Mouse (Mus musculus) ovary, postnatal 14 days (tissue): ENCODE results near the gene Tbxas1.

Source experiments
- DNase-seq: peaks from one replicate; pipeline ENCODE4 v3.0.0; 2022; ENCODE audit warnings: low spot score

Tbxas1 gene

DNA sequence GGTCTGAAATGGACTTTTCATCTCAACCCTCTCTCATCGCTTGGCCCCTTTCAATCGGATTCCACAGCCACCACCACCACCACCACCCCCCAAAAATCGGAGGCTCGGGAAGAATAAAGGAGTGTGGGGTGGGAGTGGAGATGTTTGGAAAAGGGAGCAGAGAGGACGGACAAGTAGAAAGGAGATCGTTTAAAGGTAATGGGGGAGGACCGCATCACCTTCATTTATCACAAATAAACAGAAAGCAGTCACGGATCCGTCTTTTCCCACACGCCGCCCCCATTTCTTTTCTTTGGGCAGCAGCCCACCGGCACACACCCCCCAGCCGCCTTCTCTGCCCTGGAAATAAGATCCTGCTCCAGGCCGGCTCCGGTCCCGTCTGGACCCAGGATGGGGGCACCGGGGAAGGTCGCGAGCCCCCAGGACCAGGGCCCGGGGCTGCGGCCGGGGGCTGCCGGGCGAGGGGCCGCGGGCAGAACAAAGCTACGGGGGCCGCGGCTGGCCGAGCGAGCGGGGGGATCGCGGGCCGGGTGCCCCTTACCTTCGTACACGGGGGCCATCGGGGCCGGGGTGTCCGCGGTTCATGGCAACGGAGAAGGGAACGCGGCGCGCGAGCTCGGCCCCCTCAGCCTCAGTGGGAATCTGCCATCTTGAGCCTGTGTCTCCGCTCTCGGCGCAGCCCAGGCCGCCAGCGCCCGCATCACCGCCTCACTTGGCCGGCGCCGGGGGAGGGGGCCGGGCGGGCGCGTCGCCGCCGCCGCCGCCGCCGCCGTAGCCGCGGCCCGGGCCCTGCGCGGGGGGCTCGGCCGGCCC lies at the start of gene Tbxas1:
Gene Tbxas1 (plus strand): TSS at position 147 of the 813 bp plus-strand sequence.
- peak; percentile 29 for DNase-seq

DNA sequence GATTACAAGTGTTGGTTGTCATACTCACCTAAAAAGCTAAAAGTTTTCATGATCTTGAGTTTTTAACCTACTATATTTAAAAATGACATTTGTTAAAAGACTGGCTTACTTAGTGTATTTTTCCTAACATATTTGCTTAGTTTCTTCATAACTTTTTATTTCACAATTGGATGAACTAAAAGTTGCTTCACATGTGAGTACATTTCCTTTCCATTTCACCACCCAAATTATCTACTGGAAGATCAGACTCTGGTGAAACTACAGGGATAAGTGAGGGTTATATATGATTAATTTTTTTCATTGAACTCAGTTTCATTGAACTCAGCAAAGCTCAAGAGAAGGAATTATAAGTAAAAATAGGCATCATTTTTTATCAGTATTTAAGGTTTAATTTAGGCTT lies 49.3 kb upstream of the Tbxas1 start:
- no peak for DNase-seq

DNA sequence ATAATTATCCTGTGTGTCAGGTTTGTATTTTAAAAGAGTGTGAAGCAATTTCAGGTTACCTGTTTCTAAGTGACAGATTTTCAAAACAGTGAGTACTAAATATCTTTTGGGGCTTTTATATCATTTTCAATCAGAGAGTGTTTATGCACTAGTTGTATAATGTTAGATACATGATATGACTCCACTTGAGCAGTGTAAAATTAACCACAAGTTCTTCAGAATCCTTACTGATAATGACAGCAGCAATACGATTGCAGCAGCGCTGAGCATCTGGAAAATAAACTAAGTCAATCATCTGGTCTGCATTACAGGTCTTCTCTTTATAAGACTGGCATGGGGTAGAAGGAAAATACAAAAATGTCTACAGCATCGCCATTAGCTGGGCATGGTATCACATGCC lies 48.3 kb upstream of the Tbxas1 start:
- DNase-seq, result no peak

DNA sequence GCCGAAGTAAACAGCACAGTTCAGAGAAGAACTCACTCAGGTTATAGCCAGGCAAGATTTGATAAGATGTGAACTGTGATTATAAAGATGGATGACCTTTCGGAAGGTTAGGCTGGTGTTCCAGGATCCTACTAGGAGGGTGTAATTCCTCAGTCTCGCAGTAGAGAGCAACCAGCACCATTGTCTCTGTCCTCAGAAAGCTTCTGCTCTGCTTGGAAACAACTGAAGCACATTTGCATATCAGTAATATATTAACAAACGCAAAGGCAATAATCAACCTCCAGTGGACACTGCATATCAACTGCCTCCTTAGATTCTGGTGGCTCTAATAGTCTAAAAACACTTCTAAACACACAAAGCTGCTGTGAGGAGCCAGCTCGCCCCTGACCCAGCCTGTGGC lies 47.8 kb upstream of the Tbxas1 start:
- DNase-seq, result no peak

DNA sequence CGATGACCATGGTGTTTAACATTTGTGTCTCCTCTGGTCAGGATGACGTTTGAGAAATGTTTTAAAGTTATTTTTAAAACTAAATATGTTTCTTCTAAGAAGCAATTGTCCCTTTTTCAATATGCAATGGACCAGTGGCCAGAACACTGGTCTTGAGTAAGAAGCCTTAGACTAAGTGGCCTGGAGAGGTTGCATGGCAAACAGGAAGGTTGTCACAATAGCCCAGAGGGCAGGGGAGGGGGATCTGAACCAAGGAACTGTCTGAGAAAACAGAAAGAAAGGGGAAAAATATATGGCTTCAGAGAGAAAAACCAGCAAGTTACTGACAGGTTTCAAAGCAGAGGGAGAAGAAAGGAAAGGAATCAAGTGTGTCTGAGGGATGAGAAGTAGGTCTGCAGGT lies 47.0 kb upstream of the Tbxas1 start:
- DNase-seq, result no peak

DNA sequence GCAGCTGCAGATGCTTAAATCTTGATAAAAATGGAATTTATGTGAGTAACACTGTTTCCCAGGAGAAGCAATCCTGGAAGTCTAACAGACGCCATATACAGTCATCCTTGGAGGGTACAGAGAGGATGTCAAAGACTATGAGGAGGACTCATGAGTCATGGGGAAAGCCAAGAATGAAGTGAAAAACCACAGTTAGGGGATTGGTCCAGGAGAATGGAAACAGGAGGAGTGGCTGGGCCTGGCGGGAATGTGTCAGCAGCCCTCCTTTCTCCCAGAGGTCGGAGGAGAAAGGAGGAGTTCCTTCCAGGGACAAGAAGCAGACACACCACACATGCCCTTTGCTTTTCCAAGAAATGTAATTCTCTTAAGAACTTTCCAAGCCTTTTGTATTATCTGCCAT lies 45.8 kb upstream of the Tbxas1 start:
- DNase-seq, result no peak

DNA sequence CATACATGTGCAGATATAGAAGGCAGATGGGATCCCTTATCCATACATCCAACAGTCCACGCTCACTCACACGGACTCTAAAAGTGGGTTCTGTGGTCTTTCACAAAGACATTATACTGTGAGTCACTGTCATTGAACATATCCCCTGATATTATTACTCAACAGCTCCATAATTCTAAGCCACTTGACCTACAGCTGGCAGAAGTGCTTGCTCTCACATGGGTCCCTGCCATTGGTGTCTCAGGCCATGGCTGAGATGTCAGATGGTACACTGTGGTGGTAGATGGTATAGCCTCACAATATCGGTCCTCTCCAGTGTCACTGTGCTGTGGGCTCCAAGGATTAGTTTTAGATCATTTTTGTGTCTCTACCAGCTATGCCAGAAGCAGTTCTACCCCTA lies 41.5 kb upstream of the Tbxas1 start:
- DNase-seq, result no peak

DNA sequence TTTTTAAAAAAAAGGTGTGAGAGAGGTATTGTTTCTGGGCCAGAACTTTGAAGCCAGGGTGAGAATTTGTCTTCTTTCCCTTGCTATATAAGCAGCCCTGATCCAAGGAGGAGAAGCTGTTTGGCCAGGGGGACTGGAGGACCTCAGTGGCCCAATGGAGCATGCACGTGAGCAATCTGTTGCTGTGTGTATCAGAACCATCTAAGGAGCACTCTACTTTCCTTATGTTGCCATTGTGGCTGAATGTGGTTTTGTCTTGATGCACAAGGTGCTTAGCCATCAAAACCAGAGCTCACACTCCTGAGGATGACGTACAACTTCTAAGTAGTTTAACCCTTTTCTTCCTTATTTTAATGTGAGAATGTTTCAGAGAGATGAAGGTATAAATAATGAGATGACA lies 40.5 kb upstream of the Tbxas1 start:
- DNase-seq, result no peak

DNA sequence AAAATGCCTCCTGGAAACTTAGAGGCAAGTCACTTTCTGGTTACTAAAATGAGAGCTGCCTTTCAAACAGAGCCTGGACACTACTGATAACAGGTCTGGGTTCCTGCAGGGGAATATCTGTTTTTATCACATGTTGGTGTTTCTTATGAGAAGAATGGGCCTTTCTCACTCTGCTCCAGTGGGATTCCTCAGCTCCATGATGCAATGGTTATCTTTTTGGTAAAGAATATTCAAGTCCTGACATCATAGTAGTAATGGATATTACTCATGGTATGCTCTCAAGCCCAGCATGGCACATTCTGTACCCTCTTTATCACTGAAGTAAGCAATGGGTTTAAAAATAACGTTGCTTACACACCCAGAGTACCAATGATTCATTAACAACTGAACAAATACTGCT lies 40.0 kb upstream of the Tbxas1 start:
- DNase-seq, result no peak

DNA sequence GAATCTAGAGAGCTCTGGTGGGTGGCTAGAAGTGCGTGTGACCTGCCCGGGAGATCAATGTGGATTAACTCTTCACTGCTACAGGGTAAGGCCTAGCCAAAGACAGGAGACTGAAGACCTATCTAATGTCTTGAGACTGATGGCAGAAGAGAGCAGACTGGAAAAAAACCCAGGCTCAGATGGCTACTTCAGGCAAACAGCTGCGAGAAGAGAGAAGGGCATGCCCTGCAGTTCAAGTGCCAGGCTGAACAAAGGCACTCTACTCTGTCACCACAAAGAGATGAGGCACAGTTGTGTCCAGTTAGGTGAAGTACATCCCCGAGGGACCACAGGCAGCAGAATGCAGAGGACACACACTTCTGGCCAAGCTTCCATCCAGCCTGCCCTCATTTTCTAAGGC lies 37.1 kb upstream of the Tbxas1 start:
- no peak for DNase-seq

DNA sequence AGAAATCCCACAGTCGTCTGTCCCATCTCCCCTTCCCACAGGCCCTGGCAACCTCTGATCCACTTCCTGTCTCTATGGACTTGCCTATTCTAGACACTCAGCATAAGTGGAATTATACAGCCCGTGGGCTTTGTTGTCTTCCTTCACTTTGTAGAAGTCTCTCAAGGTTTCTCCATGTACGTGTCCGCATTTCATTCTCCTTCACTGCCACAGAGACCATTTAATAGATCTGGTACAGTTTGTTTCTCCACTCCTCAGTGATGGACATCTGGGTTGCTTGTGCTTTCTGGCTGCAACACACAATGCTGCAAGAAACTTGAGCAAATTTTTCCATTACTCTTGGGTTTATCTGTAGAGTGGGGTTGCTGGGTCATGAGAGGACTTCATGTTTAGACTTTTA lies 35.3 kb upstream of the Tbxas1 start:
- no peak for DNase-seq

DNA sequence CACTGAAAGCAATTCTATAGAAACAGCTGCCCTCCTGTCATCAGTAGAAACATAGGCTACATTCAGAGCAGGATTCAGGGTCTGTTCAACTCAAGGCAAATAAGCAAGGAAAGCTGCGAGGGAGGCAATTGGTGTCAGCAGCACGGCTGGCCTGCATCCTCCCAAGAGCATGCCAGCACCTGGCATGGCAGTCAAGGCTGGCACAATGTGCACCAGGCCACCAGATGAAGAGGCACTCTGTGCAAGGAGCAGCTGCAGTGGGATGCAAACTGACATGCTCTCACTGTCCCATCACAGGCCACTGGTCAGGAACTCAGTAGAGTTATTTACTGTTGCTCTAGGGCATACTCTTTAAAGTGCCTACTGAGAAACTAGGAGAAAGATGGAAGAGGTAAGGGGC lies 34.8 kb upstream of the Tbxas1 start:
- no peak for DNase-seq

DNA sequence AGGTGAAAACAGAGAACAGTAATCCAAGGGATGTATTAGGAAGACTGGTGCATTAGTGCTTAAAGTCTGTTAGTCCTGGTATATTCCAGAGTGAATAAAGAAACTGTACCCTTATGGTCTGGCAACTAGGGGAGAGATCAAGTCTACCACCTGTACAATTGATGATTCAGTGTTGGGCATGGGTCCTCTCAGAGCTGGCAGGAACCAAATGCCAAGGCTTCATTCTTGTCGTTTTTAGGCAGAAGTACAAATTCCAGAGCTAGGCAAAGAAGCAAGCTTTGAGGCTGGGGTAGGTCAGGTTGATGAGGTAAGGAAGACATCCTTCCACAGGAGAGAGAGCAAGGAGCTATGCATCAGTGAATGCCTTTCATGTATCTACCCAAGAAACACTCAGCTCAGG lies 34.4 kb upstream of the Tbxas1 start:
- DNase-seq, result no peak

DNA sequence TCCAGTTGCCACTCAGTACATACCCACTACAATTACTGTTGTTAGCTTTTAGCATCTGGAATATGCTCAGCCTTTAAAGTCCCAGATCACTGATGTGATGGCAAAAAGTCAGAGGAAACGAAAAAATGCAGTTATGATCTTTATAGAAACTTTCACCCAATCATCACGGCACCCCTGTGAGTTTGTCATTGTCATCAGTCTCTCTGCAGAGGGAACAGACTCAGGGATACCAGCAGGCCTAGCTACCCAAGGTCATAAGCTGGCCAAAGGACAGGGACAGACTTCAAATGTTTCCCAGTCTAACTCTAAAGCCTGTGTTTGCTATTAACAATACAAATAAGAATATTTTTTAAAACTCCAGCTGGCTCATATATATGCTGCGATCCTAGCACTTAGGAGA lies 33.7 kb upstream of the Tbxas1 start:
- no peak for DNase-seq

DNA sequence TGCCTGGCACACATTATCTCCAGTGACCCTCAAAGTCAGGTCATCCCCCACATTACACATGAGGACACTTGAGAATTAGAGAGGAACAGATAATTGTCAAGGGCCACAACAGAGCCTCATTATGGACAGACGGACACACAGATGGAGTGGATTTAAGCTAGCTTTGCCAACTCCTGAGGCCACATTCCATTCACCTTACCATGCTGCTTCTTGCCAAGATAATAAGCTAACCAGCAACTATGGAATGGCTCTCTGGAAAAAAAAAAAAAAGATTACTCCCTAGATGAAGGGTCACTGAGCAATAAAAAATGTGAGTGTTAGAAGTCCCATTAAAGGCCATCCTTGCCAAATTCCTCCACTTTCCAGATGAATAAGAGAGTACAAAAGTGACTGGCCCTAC lies 30.1 kb upstream of the Tbxas1 start:
- DNase-seq, result no peak

DNA sequence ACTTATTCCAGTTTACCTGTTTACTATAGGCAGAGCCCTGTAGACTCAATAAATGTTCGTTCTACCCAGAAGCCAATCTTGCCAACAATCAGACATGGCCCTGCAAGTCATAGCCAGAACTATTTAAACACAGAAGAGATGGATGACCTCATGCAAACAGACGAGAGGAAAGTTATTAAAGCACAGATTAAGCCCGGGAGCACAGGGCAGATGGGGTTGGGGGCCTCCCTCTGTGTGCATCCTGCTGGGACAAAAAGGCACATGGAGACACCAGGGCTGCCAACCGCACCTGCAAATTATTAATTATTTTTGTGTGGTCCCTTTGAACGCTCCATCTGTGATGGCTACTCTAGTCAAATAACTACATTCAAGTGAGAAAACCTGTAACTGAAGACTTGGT lies 29.3 kb upstream of the Tbxas1 start:
- DNase-seq, result no peak

DNA sequence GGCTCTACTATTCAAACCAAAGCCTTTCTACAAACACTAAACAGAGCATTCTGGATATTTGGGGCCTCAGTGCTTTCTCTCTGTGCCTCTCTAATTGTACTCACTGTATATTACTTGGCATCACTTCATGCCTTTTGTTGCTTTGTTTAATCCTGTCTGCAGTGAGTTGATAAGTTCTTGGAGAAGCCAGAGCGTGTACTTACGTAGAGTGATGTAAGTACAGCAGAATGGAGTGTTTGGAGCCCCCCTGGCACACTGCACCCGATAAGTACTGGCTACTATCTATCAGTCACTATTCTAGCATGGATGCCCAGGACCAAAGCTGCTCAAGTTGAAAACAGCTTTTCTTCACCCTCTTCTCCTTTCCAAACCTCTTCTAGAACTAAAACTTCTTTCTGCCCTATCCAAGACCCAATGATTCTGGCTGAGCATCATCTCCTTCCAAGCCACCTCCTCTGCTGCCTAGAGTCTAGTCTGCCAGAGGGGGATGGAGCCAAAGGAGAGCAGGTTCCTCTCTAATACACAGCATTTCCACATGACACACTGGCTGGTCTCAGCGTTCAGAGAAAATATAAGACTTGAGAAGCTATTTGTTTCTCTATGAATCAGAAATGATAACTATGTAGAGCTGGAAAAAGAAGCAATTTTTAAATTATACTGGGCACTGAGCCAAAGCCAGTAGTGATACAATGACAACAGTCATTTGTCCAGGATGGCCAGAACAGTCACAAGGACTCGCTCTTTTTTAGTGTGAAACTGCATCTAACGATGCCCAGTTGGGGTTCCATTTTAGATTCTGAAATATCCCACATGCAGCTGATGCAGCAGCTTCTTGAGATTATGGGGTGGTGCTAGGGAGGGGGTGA lies 28.6 kb upstream of the Tbxas1 start:
- no peak for DNase-seq

DNA sequence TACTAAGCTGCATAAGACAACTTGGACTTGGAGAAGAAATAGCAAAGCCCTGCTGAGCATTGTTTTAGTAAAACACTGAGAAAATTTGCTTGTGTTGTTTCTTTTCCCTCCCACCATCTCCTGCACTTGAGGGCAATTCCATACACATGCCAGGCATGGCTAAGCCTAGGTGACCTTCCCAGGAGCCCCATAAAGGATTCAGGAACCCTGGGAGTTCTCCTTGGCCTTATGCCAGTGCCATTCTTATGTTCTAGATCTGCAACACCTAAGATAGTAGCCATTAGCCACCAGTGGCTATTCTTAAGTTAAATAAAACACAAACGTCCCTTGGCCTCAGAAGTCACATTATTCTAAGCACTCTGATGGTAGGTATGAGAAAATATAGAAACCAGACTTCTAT lies 27.8 kb upstream of the Tbxas1 start:
- DNase-seq, result no peak

DNA sequence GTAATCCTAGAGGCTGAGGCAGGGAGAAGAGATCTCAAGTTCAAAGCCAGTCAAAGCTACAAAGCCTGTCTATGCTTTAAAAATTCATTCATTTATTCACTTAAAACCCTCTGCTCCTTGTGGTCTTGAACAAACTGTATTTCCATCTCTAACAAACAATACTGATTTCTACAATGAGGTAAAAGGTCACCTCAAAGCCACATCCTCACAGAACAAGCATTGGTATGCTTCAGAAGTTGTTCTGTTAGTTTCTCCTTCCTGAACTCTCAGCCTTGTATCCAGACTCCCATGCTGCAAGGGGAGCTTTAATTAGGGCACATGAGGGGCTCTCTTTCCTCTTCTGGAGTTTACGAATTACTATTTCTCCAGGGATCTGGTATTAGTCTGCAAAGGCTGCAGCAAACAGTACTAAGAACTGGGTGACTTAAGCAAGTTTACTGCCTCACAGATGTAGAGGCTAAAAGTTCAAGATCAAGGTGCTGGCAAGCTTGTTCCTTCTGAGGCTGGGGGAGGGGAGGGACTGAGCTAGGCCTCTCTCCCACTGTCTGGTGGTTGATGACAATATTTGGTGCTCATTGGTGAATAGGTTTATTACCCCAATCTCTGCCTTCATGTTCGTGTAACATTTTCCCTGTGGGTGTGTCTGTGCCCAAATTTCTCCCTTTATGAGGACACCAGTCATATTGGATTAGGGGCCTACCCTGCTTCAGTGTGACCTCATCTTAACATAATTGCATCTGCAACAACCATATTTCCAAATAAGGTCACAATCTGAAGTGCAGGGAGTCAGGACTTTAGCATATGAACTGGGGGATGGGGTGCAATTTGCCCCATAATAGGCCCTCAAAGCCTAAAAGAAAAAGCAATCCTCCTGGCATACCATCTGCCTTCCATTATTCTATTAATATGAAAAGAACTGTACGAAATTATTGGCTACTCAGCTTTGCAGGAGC lies 27.0 kb upstream of the Tbxas1 start:
- no peak for DNase-seq

DNA sequence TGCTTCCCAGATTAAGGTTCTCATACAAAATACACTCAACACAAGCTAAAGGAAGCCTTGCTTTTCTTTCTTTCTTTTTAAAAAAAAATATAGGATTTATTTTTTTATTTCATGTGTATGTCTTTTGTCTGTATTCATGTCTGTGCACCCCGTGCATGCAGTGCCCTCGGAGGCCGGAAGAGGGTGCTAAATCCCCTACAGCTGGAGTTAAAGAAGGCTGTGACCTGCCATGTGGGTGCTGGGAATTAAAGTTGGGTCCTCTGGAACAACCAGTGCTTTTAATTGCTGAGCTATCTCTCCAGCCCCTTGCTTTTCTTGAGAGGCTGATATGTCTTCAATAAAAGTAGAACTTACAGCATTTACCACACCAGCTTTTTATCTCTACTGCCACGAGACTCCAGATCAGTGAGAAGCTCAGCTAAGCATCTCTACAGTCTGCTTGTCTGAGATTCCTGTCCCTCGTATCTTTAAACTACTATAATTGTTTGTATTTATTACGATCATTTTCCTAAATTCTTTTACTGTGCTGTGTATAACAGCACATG lies 24.4 kb upstream of the Tbxas1 start:
- no peak for DNase-seq

DNA sequence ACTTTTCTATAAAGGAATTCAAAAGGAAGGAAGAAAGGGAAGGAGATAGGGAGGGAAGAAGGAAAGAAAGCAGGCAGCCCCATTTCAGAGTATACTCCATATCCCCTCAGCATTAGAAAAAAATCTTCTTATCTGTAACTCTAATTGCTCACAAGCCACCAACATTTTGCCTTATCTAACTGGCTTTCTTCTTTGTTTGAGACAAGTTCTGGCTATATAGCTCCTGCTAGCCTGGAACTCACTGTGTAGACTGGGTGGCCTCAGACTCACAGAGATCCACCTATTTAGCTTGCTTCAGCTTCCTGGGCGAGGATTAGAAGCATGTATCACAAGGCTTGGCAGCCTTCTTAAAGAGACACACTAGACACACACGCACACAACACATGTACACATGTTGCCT lies 23.5 kb upstream of the Tbxas1 start:
- DNase-seq, result no peak

DNA sequence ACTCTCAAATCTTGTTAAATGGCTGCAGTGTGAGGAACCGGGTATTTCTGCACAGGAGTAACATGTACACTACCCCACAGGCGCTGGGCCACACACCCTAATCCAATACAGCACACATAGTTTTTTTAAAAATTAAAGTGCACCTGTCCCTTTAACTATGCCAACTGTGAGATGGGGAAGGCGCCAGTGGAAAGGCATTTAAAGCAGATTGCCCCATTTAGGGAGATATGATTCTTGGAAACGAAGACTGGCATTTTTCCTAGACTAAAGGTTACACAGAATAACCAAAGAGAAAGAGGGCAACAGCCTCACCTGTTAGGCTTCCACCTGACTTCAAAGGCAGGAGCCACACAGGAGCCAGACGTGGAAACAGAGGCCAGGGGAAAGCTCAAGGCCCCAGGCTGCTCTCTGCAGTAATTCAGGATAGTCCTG lies 21.6 kb upstream of the Tbxas1 start:
- no peak for DNase-seq
